Mouse (Mus musculus) liver, adult 2 months (tissue): ENCODE results near the gene 4930415O20Rik. TPM values are rescaled to one million over a fixed set of nuclear protein-coding genes. Genes with fewer than 3 reads are reported as not detected.
A peak's percentile ranks its signal among the peaks of the same experiment; 100 is the strongest.

ENCODE experiments used
- DNase-seq: peaks from one replicate; pipeline ENCODE4 v3.0.0-alpha.2; 2011; ENCODE audit warnings: low read depth, low spot score; ENCODE audit errors: extremely low read depth
- H3K27ac ChIP-seq: fragments of 200-500 bp; replicated peaks from 2 replicates; pipeline ENCODE4 v1.5.1; 2012; ENCODE audit warnings: low read depth, mild to moderate bottlenecking, control low read depth, inconsistent platforms, low read length; ENCODE audit not compliant: insufficient read depth
- H3K27me3 ChIP-seq: fragments of 200-500 bp; 2 replicates; pipeline ENCODE4 v1.6.1; 2012; ENCODE audit warnings: mild to moderate bottlenecking, moderate library complexity, low read length, inconsistent platforms; ENCODE audit not compliant: control insufficient read depth, insufficient read depth
- H3K36me3 ChIP-seq: fragments of 200-500 bp; 2 replicates; pipeline ENCODE4 v1.6.1; 2012; ENCODE audit warnings: low read length, inconsistent platforms; ENCODE audit not compliant: control insufficient read depth, insufficient read depth
- H3K4me1 ChIP-seq: fragments of 200-500 bp; 2 replicates; pipeline ENCODE4 v1.6.1; 2011; ENCODE audit warnings: low read length; ENCODE audit not compliant: control insufficient read depth, insufficient read depth
- H3K4me3 ChIP-seq: fragments of 200-500 bp; 2 replicates; pipeline ENCODE4 v1.5.1; 2011; ENCODE audit warnings: low read depth, mild to moderate bottlenecking, control low read depth, low read length, moderate library complexity; ENCODE audit not compliant: insufficient read depth
- H3K79me2 ChIP-seq: fragments of 200-500 bp; 2 replicates; pipeline ENCODE4 v1.6.1; 2012; ENCODE audit warnings: inconsistent platforms, mild to moderate bottlenecking, low read length, moderate library complexity; ENCODE audit not compliant: control insufficient read depth, insufficient read depth
- H3K9ac ChIP-seq: fragments of 200-500 bp; 2 replicates; pipeline ENCODE4 v1.6.1; 2012; ENCODE audit warnings: low read depth, mild to moderate bottlenecking, control low read depth, inconsistent platforms, low read length
- CTCF ChIP-seq: fragments of 200-500 bp; IDR thresholded peaks from 2 replicates; pipeline ENCODE4 v1.5.1; 2011; ENCODE audit warnings: low read depth, low read length, control low read depth
- POLR2A ChIP-seq: fragments of 200-500 bp; IDR thresholded peaks from 2 replicates; pipeline ENCODE4 v1.6.1; 2011; ENCODE audit warnings: low read length, control low read depth; ENCODE audit not compliant: insufficient read depth; ENCODE audit errors: extremely low read depth
- whole genome bisulfite sequencing: fragments of 180-500 bp; shearing (Covaris S2); methylation state at CpG from one replicate; pipeline ENCODE4 v1.1.7; 2018; 5-methylcytosine and 5-hydroxymethylcytosine counted together
- polyA plus RNA-seq: library from polyadenylated mRNA; depleted of rRNA; stranded (reverse); fragments of >200 nt; gene quantifications from 2 replicates; pipeline ENCODE4 v1.2.3, GENCODE M21; 2012
- total RNA-seq: library from RNA; depleted of rRNA; stranded (reverse); fragments of >200 nt; gene quantifications from 2 replicates; pipeline ENCODE4 v1.2.3, GENCODE M21; 2014

Gene 4930415O20Rik
- total and polyA plus RNA-seq, 2 experiments, result not detected

DNA sequence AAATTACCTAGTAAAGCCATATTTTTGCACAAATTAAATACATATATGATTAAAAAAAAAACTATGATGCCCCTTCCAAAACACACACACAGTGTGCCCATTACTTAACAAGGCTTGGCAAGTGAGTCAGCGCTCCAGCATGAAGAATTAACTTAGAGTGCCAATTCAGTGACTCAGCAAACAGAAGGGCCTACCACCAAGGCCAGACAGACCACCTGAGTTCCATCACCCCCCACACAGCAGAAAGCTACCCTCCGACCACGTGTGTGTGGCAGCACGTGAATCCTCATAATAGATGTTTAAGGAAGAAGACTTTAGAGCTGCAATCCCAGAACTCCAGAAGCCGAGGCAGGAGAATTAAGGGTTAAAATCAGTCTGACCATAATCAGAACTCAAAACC, 38.5 kb upstream of the 4930415O20Rik start:
- Histone ChIP-seq H3K36me3 (peaks cover 37% of the 10 kb centered on the region), H3K4me1 (peaks cover 4% of the 10 kb centered on the region), H3K27me3 (no peaks in the 10 kb centered on the region), H3K9ac (peak overlapping the region; percentile 73), H3K79me2 (peaks cover 12% of the 10 kb centered on the region; the same call in 1 of the 2 replicates), H3K27ac (peak overlapping the region; percentile 98), H3K4me3 (peak overlapping the region; percentile 75)
- TF ChIP-seq POLR2A (no peak), CTCF (no peak)
- DNase-seq, result peak; percentile 75
- WGBS, result 25% methylated on average over 5 of the region's 5 CpGs

DNA sequence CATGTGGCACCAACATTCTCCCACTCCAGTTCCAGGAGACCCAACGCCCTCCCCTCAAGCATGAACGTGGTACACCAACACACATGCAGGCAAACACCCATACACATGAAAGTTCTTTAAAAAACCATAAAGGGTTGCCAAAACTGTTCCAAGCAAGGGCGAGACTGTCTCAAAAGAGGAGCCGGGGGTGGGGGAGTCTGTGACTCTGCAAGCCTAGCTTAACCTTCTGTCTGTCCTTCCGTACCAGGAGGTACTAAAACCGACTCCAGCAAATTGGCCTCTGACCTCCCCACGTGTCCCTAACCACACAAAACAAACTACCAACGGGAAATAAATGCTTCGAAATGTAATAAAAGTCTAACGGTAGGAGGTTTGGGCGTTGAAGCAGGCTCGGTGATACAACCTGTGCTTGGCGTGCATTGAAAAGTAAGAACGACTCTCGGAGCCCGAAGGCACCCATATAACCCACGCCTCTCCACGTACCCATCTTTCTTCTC, 37.7 kb upstream of the 4930415O20Rik start:
- TF ChIP-seq POLR2A (no peak), CTCF (no peak)
- Histone ChIP-seq H3K79me2 (peaks cover 12% of the 10 kb centered on the region; the same call in 1 of the 2 replicates), H3K36me3 (peaks cover 29% of the 10 kb centered on the region), H3K27me3 (no peaks in the 10 kb centered on the region), H3K4me3 (peak overlapping the region; percentile 75), H3K27ac (peak overlapping the region; percentile 98), H3K4me1 (peaks cover 4% of the 10 kb centered on the region), H3K9ac (peak overlapping the region; percentile 81)
- under 1% methylated on average over 18 of the region's 18 CpGs for WGBS
- peak; percentile 76 for DNase-seq

DNA sequence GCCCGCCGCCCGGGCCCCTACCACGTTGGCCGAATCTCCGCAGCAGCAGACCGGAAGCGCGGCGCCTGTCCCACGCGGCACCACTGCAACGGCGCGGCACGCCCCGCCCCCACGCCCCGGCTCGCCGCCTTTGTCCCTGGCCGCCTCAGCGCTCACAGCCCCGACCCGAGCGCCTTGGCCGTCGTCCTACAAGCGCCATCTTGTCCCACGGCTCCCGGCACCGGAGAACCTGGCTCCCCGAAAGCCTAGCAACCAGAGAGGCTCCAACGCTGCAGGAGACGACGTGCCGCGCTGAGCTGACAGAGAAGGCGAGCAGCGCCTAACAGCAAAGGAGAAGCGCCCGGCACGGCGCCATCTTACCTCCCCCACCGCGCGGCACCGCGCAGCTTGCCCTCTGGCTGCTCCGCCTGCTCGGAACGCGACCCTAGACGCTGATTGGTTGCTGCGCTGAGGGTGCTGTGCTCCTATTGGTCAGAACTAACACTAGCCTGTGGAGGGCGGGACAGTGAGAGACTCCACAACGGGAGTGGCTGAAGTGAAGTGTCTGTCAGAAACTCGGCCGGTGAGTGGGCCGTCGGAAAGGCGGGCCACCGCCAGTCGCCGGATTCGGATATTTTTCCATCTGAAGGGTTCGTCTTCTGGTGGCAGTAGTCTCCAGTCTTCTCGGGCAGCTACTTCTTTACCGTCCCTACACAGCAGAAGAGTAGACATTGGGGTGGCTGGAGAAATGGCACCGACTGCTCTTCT, 36.8 kb upstream of the 4930415O20Rik start, which contains the start of gene Kansl2:
TSS of gene Kansl2 (minus strand) at position 384 of the 747 bp plus-strand sequence.
- Histone ChIP-seq H3K27me3 (no peaks in the 10 kb centered on the region), H3K4me1 (peaks cover 4% of the 10 kb centered on the region), H3K9ac (peak within 1 kb of the TSS; percentile 97), H3K79me2 (peaks cover 12% of the 10 kb centered on the region; the same call in 1 of the 2 replicates), H3K27ac (peak within 1 kb of the TSS; percentile 98), H3K4me3 (peak within 1 kb of the TSS; percentile 94), H3K36me3 (peaks cover 21% of the 10 kb centered on the region)
- TF ChIP-seq CTCF (no peak), POLR2A (peak; percentile 92)
- WGBS, result under 1% methylated on average over 67 of the region's 70 CpGs
- DNase-seq, result peak; percentile 96

DNA sequence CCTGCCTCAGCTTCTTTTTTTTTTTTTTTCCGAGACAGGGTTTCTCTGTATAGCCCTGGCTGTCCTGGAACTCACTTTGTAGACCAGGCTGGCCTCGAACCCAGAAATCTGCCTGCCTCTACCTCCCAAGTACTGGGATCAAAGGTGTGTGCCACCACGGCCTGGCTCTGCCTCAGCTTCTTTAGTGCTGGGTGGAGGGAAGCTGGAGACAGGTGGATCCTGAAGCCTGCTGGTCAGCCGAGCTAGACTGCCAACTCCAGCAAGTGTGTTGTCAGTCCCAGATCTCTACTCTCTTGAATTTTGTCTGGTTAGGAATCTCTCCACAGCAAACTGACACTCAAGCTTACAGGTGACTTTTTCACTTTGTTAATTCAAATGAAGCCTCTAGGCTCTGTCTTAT, 34.9 kb upstream of the 4930415O20Rik start:
- Histone ChIP-seq H3K27ac (no peak overlapping the region), H3K36me3 (peaks cover 19% of the 10 kb centered on the region), H3K79me2 (peaks cover 12% of the 10 kb centered on the region; the same call in 1 of the 2 replicates), H3K4me3 (no peak overlapping the region), H3K9ac (no peak overlapping the region), H3K27me3 (no peaks in the 10 kb centered on the region), H3K4me1 (peaks cover 4% of the 10 kb centered on the region)
- TF ChIP-seq CTCF (no peak), POLR2A (no peak)
- DNase-seq, result no peak
- whole genome bisulfite sequencing, result 88% methylated on average over 4 of the region's 4 CpGs

DNA sequence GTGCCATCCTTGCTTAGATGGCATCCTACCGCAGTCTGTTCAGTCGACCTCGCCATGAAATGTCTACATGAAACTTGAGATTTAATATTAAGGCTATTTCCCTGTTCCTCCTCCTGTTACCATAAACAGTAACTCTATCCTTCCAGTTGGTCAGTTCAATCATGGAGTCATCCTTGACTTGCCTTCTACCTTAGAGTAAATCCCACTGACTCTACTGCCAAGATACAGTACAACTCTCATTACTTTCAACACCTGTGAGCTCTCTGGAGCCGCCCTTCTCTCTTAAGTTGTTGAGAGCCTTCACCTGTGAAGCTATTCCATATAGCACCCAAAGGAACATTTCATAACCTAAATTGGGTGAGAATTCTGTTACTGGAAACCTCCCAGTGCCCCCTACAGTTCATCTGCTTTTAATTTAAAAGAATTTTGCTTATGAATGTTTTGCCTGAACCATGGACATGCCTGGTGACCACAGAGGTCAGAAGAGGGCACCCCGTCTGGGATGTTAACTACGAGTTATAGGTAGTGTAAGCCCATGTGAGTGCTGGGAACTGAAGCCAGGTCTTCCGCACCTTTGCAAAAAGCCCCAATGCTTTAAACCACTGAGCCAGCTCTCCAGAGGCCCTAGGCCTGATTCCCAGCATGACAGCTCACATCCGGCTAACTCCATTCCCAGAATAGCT, 33.8 kb upstream of the 4930415O20Rik start:
- TF ChIP-seq POLR2A, result no peak
- Histone ChIP-seq H3K9ac (no peak overlapping the region), H3K4me3 (no peak overlapping the region), H3K36me3 (peaks cover 17% of the 10 kb centered on the region), H3K4me1 (peaks cover 2% of the 10 kb centered on the region), H3K27ac (no peak overlapping the region), H3K27me3 (no peaks in the 10 kb centered on the region), H3K79me2 (peaks cover 7% of the 10 kb centered on the region; the same call in 1 of the 2 replicates)
- WGBS, result 89% methylated on average over 8 of the region's 8 CpGs
- no peak for DNase-seq
